Mouse (Mus musculus) Muller cell, postnatal 12 days (primary cell): ENCODE results near the gene Cfap54.

ENCODE experiments used
- DNase-seq: peaks from one replicate; pipeline ENCODE4 v3.0.0-alpha.2; 2015; ENCODE audit errors: inconsistent ontology term

Gene Cfap54

GRCm38 (mm10) chr10:93097439-93097838 is 16.0 kb upstream of the Cfap54 start:
- no peak for DNase-seq

GRCm38 (mm10) chr10:93095827-93096226 is 14.4 kb upstream of the Cfap54 start:
- no peak for DNase-seq

- DNase-seq, result peak; percentile 86
Observed at GRCm38 (mm10) chr10:93094957-93095580, 13.7 kb upstream of the Cfap54 start.

- no peak for DNase-seq
Observed at GRCm38 (mm10) chr10:93091928-93092327, 10.5 kb upstream of the Cfap54 start.

- DNase-seq, result no peak
Observed at GRCm38 (mm10) chr10:93090241-93090640, 8.8 kb upstream of the Cfap54 start.

- no peak for DNase-seq
Observed at GRCm38 (mm10) chr10:93088396-93089048, 7.1 kb upstream of the Cfap54 start.

- DNase-seq, result no peak
Observed at GRCm38 (mm10) chr10:93087504-93087903, 6.1 kb upstream of the Cfap54 start.

- DNase-seq, result no peak
Observed at GRCm38 (mm10) chr10:93083963-93084340, 2.5 kb upstream of the Cfap54 start.

GRCm38 (mm10) chr10:93083198-93083962 is 2.0 kb upstream of the Cfap54 start:
- peak; percentile 85 for DNase-seq

GRCm38 (mm10) chr10:93079486-93079885 is 1.9 kb downstream of the Cfap54 start:
- DNase-seq, result no peak

- no peak for DNase-seq
Observed at GRCm38 (mm10) chr10:93077935-93078479, 3.4 kb downstream of the Cfap54 start.

GRCm38 (mm10) chr10:93076376-93076775 is 5.0 kb downstream of the Cfap54 start:
- no peak for DNase-seq

- DNase-seq, result peak; percentile 89
Observed at GRCm38 (mm10) chr10:93075856-93076255, 5.6 kb downstream of the Cfap54 start.

- no peak for DNase-seq
Observed at GRCm38 (mm10) chr10:93072769-93073168, 8.6 kb downstream of the Cfap54 start.

- no peak for DNase-seq
Observed at GRCm38 (mm10) chr10:93071753-93072152, 9.7 kb downstream of the Cfap54 start.

- DNase-seq, result no peak
Observed at GRCm38 (mm10) chr10:93070121-93070898, 11.1 kb downstream of the Cfap54 start.

GRCm38 (mm10) chr10:93069721-93070120 is 11.7 kb downstream of the Cfap54 start:
- DNase-seq, result no peak

- no peak for DNase-seq
Observed at GRCm38 (mm10) chr10:93069041-93069679, 12.3 kb downstream of the Cfap54 start.

GRCm38 (mm10) chr10:93064973-93065372 is 16.4 kb downstream of the Cfap54 start:
- no peak for DNase-seq

GRCm38 (mm10) chr10:93063576-93063975 is 17.8 kb downstream of the Cfap54 start:
- no peak for DNase-seq

GRCm38 (mm10) chr10:93062395-93062794 is 19.0 kb downstream of the Cfap54 start:
- DNase-seq, result no peak
